Mouse (Mus musculus): Measurements from ENCODE around the gene Serf2.
A peak's percentile ranks its signal among the peaks of the same experiment; 100 is the strongest.
"Not testable (repeated sequence)": the region's sequence is repeated elsewhere in the genome, so short reads cannot be mapped to it uniquely, and the experiment has no call there.

The Serf2 gene

DNA sequence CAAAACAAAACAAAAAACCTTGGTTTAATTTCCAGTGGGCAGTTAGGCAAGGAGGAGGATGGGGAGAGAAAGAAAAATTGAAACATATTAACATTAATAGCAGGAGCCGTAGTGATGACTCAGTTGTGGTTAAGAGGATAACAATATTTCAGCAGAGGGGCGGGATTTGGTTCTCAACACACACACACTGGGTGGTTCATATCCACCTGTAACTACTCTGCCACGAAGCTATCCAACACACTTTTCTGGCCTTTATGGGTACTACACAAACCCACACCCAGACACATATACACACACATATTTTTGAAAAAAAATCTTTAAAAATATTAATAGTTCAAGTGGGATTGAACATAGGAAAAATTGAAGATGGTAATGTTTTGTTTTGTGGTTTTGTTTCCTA is 2.0 kb upstream of the Serf2 start:
- DNase-seq (ENCODE audit: low read depth, low spot score): peak; percentile 50

GRCm38 (mm10) chr2:121448136-121448535 is 859 bp upstream of the Serf2 start:
- DNase-seq (ENCODE audit: low read depth, low spot score): peak; percentile 83

GRCm38 (mm10) chr2:121449545-121450011 is 583 bp downstream of the Serf2 start:
- DNase-seq (ENCODE audit: low read depth, low spot score): no peak

DNA sequence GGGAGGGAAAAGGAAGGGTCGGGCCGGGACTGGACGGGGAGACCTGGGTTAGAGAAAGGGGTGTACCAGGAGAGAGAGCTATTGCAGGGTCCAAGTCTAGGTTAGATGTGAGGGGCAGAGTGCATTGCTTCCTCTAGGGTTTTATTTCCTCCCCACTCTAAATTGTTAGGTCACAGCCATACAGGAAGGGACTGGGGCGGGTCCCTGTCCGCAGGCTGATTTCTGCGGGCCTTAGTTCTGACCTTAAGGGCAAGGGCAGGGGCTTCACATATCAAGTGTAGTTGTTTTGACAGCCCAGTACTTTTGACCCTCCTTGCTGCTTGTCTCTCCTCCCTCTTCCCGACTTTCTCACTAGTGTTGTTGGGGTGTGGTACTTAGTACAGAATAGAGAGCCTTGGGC is 1.1 kb downstream of the Serf2 start:
- DNase-seq (ENCODE audit: low read depth, low spot score): peak; percentile 48

DNA sequence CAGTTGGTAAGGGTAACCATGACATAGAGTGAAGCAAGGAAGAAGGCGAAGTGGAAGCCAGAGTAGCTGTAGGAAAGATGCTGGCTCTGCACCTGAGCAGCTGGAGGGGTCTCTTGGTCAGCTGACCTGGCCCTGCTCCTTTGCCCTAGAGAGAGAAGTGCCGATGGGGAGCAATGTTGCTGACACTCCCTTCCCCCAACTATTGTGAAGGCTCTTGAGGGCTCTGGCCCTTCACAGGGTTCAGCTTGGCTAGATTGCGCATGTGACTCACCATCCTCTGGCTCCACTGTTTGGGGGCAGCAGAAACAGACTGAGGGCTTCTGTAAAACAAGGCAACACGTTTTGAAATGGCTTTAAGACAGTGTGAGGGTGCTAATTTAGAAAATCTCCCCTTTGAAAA is 3.4 kb downstream of the Serf2 start:
- DNase-seq (ENCODE audit: low read depth, low spot score): peak; percentile 1

DNA sequence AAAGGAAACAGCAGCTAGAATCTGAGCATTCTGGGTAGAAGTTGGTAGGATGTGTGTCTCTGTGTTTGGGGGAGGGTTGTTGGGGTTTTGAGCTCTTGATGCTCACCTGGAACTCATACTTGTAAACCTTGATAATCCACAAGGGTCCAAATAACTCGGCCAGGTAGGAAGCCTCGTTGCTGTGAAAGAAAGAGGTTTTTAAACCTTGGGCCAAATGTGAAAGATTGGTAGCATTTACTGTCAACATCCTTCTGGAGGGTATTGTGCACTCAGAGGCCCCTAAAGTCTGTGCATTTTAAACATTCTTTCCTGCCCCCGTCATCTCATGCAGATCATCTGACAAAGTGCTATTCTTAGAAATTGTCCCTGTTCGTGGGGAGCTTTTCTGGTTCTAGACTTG is 4.0 kb downstream of the Serf2 start, which contains the start of gene Hypk:
TSS of gene Hypk (plus strand) at position 301 of the 400 bp plus-strand sequence.
- DNase-seq (ENCODE audit: low read depth, low spot score): peak; percentile 4

DNA sequence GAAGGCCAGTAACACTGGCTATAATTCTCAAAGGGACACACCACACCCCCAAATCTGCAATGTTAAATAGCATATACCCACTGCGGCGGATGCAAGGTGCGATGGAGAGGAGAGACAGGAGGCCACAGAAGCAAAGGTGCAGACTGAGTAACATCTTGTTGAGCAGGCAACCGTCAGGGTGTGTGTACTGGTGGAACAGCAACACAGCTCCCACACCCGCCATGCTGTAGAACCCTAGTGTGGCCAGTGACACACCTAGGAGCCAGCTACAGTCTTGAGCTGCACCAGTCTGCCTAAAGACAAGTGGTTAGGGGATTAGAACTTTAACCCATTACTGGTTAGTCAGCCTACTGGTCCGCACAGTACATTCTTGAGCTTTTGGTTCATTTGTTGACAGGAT is 4.9 kb downstream of the Serf2 start:
- DNase-seq (ENCODE audit: low read depth, low spot score): peak; percentile 6

GRCm38 (mm10) chr2:121455534-121455933 is 6.5 kb downstream of the Serf2 start:
- DNase-seq (ENCODE audit: low read depth, low spot score): no peak

DNA sequence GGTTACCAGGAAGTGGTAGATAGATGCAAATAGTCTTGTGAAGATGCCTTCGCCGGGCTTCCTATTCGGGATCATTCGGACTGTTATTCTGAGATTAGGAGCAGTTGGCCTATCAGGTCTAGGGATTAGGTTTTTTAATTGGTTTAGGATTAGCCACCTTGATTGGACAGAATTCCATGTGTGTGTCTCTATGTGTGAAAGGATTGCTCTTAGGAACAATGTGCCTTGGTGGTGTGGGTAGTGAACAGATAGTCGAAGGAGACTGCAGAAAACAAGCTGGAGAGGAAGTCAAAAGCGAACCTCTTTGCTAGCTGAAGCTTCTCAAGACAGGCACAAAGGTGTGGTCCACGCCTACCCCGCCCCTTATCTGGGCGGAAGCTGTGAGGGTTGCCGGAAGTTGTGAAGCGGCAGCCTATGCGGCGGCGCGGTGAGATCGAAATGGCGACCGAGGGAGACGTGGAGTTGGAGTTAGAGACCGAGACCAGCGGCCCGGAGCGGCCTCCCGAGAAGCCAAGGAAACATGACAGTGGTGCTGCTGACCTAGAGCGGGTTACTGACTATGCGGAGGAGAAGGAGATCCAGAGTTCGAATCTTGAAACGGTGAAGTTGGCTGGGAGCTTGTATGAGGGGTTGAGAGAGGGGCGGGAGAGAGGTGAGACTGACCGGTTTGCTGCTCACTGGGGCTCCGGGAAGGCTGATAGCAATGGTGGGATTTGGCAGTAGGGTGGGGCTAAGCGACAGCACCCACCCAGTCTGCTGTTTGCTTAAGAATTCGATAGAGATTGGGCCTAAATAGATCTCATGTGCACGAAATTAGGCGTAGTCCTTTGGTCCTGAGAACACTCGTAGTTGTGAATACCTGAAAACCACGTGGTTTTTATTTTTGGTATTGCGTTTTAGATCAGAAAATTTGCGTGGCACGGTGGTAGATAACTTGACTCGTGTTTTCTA is 8.0 kb downstream of the Serf2 start, which contains the start of gene Serinc4:
TSS of gene Serinc4 (minus strand) at position 90 of the 951 bp plus-strand sequence.
- DNase-seq (ENCODE audit: low read depth, low spot score): peak; percentile 94

- peak; percentile 1 for DNase-seq (ENCODE audit: low read depth, low spot score)
Measured at GRCm38 (mm10) chr2:121460071-121460470, 11.1 kb downstream of the Serf2 start.

DNA sequence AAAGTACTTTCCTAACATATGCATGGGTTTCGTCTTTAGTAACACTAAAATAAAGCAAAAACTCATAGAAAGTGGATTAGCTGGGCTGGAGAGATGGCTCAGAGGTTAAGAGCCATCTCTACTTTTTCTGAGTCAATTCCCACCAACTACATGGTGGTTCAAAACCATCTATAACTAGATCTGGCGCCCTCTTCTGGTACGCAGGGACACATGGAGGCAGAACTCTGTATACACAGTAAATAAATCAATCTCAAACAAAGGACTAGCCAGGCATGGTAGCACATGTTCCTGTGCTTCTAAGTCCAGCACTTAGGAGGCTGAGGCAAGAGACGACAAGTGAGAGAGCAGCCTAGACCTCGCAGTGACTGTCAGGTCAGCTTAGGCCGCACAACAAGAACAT is 20.0 kb downstream of the Serf2 start:
- DNase-seq (ENCODE audit: low read depth, low spot score): not testable (repeated sequence)

GRCm38 (mm10) chr2:121472783-121473182 is 23.8 kb downstream of the Serf2 start:
- not testable (repeated sequence) for DNase-seq (ENCODE audit: low read depth, low spot score)

DNA sequence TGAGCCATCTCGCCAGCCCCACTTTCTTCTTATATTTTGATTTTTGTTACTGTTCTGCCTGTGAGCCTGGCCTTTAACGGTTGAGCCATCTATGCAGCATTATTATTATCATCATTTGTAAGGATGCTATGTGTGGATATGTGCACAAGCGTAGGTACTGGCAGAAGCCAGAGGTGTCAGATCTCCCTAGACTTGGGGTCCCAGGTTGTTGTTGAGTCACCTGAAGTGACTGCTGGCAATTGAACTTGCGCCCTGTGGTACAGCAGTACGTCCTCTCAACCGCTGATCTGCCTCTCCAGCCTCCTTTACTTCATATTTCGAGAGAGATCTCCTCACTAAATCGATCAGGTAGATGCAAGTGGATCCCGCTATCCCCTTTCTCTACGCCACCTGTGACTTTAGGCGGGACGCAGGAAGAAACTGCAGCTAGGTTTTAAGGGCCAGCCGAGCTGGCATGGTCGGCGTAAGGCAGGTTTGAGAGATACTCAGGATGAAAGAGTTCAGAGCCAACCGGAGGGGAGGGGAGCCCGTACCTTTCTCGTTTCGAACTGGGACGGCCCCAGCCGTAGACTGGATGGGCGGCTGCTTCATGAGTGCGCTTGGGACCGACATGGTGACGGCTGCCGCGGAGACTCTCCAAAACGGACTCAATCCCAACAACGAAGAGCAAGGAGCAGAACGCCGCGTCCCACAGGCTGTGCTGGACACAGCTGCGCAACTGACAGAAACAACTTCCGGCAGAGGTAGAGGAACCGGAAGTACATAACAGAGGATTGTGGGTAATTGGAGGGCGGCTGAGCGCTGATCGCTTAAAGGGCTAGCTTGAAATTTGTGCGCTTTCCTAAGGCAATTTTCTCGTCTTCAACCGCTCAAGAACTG is 24.5 kb downstream of the Serf2 start, which contains the start of gene Mfap1b:
TSS of gene Mfap1b (minus strand) at position 767 of the 879 bp plus-strand sequence.
- not testable (repeated sequence) for DNase-seq (ENCODE audit: low read depth, low spot score)

DNA sequence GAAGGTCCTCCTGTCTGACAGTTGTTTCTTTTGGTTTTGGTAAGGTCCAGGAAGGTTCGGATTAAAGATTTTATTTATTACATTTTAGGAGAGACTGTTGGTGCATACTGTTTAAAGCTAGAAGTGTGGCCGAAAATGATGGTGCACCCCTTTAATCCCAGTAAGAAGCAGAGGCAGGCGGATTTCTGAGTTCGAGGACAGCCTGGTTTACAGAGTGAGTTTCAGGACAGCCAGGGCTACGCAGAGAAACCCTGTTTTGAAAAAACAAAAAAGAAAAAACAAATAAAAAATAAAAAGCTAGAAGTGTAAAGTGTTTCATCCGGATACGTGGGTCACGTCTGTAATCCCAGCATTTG is 25.2 kb downstream of the Serf2 start:
- no peak for DNase-seq (ENCODE audit: low read depth, low spot score)

- not testable (repeated sequence) for DNase-seq (ENCODE audit: low read depth, low spot score)
Measured at GRCm38 (mm10) chr2:121475306-121475705, 26.3 kb downstream of the Serf2 start.

DNA sequence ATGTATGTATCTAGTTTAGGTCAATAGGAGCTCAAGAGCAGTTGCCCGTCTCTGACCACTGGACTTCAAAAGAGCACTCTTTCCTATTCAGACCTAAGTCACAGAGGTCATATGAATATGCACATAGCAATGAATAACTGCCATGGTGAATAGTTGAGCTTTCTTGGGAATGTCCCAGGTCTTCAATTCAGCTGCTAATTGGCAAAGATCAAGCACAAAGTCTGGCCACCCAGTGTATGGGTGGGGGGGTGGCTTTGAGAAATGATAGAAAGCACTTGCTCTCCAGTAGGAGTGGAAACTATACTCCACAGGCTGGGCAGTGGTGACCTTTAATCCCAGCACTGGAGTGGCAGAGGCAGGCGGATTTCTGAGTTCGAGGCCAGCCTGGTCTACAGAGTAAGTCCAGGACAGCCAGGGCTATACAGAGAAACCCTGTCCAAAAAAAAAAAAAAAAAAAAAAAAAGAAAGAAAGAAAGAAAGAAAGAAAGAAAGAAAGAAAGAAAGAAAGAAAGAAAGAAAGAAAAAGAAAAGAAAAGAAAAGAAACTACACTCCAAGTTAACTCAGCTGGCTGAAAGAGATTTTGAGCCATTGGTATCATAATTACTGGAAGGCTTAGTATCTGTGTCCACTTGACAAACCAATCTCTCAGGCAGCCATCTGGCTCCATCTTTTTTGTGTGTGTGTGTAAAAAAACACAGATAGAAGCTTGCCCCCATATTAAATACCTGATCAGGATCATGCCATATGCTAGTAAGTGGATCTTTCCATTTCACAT is 28.7 kb downstream of the Serf2 start:
- no peak for DNase-seq (ENCODE audit: low read depth, low spot score)

- no peak for DNase-seq (ENCODE audit: low read depth, low spot score)
Measured at GRCm38 (mm10) chr2:121480498-121480897, 31.5 kb downstream of the Serf2 start.

DNA sequence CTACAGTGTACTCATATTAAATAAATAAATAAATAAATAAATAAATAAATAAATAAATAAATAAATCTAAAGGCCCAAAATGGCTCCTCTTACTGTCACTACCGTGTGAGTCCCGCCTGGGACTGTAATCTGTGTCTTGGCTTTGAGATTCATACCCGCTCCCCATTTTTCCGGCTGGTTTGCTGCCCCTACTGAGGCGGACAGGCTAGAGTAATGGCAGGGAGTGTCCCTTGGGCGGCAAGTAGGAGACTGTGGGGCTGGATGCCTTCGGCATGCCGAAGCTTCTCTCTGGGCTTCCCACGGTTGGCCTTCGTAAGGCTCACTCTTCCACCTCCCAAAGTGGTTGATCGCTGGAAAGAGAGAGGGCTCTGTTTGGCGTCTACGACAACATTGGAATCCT is 31.9 kb downstream of the Serf2 start:
- DNase-seq (ENCODE audit: low read depth, low spot score): not testable (repeated sequence)

DNA sequence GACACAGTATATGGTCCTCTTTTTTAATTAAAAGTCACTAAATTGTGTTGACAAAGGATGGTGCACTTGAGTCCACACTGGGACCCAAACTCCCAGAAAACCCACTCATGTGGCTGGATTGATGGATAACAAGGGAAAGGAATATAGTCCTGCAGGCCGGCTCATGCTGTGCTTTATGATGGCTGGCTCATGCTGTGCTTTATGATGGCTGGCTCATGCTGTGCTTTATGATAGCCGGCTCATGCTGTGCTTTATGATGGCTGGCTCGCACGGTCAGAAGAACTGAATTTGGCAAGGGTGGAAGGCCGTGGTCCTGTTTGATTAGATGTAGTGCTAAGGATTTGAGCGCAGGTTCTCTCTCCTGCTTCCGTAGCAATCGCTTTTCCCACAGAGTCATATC is 34.6 kb downstream of the Serf2 start:
- no peak for DNase-seq (ENCODE audit: low read depth, low spot score)

DNA sequence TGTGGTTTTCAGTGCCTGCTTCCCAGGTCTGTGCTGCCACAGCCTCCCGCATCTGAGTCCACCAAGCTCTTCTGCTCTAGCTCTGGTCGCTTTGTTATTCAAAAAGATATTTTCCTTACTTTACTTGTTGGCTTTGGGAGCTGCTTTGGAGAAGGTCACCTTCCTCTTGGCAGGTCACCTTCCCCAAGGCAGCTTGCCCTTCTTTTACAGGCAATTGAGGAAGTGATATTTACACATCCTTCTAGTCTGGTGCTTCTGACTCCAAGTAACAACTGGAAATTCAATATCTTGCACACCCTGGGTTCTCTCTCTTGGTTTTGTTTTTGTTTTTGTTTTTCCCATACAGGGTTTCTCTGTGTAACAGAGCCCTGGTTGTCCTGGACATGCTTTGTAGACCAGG is 35.4 kb downstream of the Serf2 start:
- DNase-seq (ENCODE audit: low read depth, low spot score): not testable (repeated sequence)

DNA sequence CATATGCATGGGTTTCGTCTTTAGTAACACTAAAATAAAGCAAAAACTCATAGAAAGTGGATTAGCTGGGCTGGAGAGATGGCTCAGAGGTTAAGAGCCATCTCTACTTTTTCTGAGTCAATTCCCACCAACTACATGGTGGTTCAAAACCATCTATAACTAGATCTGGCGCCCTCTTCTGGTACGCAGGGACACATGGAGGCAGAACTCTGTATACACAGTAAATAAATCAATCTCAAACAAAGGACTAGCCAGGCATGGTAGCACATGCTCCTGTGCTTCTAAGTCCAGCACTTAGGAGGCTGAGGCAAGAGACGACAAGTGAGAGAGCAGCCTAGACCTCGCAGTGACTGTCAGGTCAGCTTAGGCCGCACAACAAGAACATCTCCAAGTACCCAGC is 52.6 kb downstream of the Serf2 start:
- DNase-seq (ENCODE audit: low read depth, low spot score): not testable (repeated sequence)

Measured in A20 (cell line).